Mouse (Mus musculus) kidney, embryonic 15.5 days (tissue): ENCODE measurements at regions not wholly inside any gene's neighbourhood (a gene's known extent, or its start where the extent isn't known, plus 50 kb on each side); places are given as distances from the start of the nearest gene placed in this dataset.
"Not testable (repeated sequence)": the region's sequence is repeated elsewhere in the genome, so short reads cannot be mapped to it uniquely, and the experiment has no call there.

Experiments used
- ATAC-seq: fragments of 200-750 bp; cut with Nextera tagmentation; replicated peaks from 2 replicates; pipeline ENCODE4 v1.8.0; 2017; ENCODE audit warnings: moderate TSS enrichment; ENCODE audit not compliant: low FRiP score
- H3K27ac ChIP-seq: fragments of 300-500 bp; sonication (generic); 2 replicates; pipeline ENCODE4 v1.5.1; 2015; ENCODE audit warnings: mild to moderate bottlenecking, inconsistent platforms
- H3K27me3 ChIP-seq: fragments of 300-500 bp; sonication (generic); 2 replicates; pipeline ENCODE4 v1.6.1; 2015; ENCODE audit warnings: inconsistent platforms
- H3K36me3 ChIP-seq: fragments of 300-500 bp; sonication (generic); 2 replicates; pipeline ENCODE4 v1.6.1; 2015; ENCODE audit warnings: inconsistent platforms
- H3K4me1 ChIP-seq: fragments of 300-500 bp; sonication (generic); 2 replicates; pipeline ENCODE4 v1.6.1; 2015; ENCODE audit warnings: inconsistent platforms
- H3K4me2 ChIP-seq: fragments of 300-500 bp; sonication (generic); 2 replicates; pipeline ENCODE4 v1.6.1; 2015; ENCODE audit warnings: moderate library complexity, mild to moderate bottlenecking, inconsistent platforms
- H3K4me3 ChIP-seq: fragments of 300-500 bp; sonication (generic); replicated peaks from 2 replicates; pipeline ENCODE4 v1.5.1; 2015; ENCODE audit warnings: mild to moderate bottlenecking, inconsistent platforms
- H3K9ac ChIP-seq: fragments of 300-500 bp; sonication (generic); 2 replicates; pipeline ENCODE4 v1.6.1; 2015; ENCODE audit warnings: mild to moderate bottlenecking, inconsistent platforms
- H3K9me3 ChIP-seq: fragments of 300-500 bp; sonication (generic); replicated peaks from 2 replicates; pipeline ENCODE4 v1.6.1; 2016; ENCODE audit warnings: inconsistent platforms
- WGBS: fragments of 180-500 bp; shearing (Covaris S2); methylation state at CpG from one replicate; pipeline ENCODE4 v1.1.7; 2015; ENCODE audit warnings: mixed read lengths; 5-methylcytosine and 5-hydroxymethylcytosine counted together

DNA sequence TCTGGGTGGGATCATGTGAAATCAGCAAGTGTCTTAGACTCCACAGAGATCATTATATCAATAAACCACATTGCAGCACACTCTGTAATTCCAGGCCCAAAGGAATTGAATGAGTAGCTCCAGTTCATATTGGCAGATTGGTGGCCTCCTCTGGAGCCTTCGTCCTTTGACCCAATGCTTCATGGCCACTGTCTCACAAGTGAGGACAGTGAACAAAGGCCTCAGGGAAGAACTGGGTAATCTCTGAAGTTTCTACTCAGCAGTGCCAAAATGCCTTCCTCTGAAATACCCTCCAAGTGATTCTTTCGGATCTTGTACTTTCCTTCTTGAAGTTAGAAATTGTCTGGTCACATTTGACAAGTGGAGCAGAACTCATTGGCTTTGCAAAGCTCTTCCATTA, 135.8 kb upstream of the Fam84a start:
- no peak for ATAC-seq

DNA sequence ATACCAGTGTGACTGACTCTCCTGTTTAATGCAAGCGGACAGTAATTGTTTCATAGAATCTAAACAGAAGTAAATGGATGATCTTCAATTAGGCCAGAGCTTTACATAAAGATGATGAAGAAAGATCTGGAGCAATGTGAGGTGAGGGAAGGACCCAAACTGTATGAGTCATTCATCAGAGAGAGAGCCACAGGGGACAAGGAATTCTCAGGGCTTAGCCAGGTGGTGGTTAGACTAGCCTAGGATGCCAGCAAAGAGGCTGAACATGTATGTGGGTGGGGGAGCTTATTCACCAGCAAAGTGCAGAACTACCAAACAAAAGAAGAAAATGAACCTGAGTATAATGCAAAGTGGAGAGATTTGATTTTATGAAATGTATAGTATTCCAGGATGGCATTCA, 134.8 kb upstream of the Fam84a start:
- H3K27me3 ChIP-seq, result no peaks in the 10 kb centered on the region
- 80% methylated on average over 1 of the region's 1 CpGs for WGBS
- no peak overlapping the region for H3K9ac ChIP-seq
- H3K27ac ChIP-seq, result peak overlapping the region; percentile 54; the same call in 1 of the 2 replicates
- H3K9me3 ChIP-seq, result no peaks in the 10 kb centered on the region
- no peak overlapping the region for H3K4me2 ChIP-seq
- H3K4me3 ChIP-seq, result no peak overlapping the region
- no peaks in the 10 kb centered on the region for H3K36me3 ChIP-seq
- ATAC-seq, result no peak
- H3K4me1 ChIP-seq, result no peaks in the 10 kb centered on the region

More for the DNA sequence above, 135.8 kb upstream of the Fam84a start:
- Histone ChIP-seq H3K27ac (no peak overlapping the region), H3K4me2 (no peak overlapping the region), H3K36me3 (no peaks in the 10 kb centered on the region), H3K4me1 (no peaks in the 10 kb centered on the region), H3K9me3 (no peaks in the 10 kb centered on the region), H3K27me3 (no peaks in the 10 kb centered on the region), H3K4me3 (no peak overlapping the region), H3K9ac (no peak overlapping the region)
- 86% methylated on average over 2 of the region's 2 CpGs for WGBS

DNA sequence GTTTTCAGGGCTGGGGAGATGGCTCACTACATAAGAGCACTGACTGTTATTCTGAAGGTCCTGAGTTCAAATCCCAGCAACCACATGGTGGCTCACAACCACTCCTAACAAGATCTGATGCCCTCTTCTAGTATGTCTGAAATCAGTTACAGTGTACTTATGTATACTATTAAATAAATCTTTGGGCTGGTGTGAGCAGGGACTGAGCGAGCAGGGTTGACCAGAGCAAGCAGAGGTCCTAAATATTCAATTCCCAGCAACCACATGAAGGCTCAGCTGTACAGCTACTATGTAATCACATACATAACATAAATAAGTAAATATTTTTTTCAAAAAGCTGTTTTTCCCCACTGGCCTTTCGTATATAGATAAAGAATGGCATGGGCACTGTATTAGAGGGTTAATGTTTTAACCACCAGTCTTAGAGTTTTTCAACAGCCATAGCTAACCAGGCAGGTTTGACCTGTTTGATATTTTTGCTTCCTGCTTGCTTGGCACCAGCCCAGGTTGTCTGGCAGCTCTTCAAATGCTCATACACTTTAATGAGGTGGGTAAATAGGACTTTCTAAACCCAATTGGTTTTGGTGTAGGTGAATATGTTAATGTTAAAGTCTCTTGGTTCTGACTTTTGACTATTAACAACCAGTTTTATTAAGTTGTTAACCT, 134.1 kb upstream of the Fam84a start:
- ATAC-seq, result no peak; the same call in 1 of the 2 replicates
- H3K4me1 ChIP-seq, result no peaks in the 10 kb centered on the region
- no peaks in the 10 kb centered on the region for H3K27me3 ChIP-seq
- 0 out of 2 replicates have a peak overlapping the region, but pooled peaks have one; percentile 10 for H3K27ac ChIP-seq
- no peak overlapping the region for H3K9ac ChIP-seq
- H3K4me2 ChIP-seq, result no peak overlapping the region
- no peaks in the 10 kb centered on the region for H3K9me3 ChIP-seq
- H3K4me3 ChIP-seq, result no peak overlapping the region
- 76% methylated on average over 2 of the region's 2 CpGs for whole genome bisulfite sequencing
- H3K36me3 ChIP-seq, result no peaks in the 10 kb centered on the region

DNA sequence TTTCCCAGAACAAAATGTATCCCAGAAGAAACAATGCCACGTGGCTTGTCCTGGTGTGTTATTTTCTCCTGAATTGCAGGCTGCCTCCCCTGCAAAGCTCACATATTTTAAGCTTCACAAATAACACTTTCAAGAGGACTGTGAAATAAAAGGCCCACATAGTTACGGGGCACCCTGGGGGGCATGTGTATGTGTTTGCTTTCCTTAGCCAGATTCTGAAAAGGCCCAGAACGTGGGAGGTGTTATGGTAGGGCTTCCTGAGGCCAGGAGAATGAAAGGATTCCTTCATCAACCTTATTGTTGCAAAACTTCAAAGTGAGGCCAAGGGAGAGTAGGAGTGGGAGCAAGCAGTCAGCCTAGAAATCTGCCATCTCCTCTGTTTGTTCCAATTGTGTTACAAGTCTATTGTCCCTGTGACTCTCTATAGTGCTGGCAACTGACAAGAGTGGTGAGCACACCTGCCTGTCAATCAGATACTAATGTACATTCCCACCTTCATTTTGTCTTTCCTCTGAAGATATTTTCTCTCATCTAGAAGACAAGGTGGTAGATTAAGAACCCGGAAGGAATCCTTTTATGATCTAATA, 131.3 kb upstream of the Fam84a start:
- Histone ChIP-seq H3K9ac (no peak overlapping the region), H3K4me1 (no peaks in the 10 kb centered on the region), H3K4me2 (no peak overlapping the region), H3K27ac (no peak overlapping the region), H3K27me3 (no peaks in the 10 kb centered on the region), H3K9me3 (no peaks in the 10 kb centered on the region), H3K36me3 (no peaks in the 10 kb centered on the region), H3K4me3 (no peak overlapping the region)
- WGBS, result 43% methylated on average over 4 of the region's 4 CpGs
- ATAC-seq, result no peak

DNA sequence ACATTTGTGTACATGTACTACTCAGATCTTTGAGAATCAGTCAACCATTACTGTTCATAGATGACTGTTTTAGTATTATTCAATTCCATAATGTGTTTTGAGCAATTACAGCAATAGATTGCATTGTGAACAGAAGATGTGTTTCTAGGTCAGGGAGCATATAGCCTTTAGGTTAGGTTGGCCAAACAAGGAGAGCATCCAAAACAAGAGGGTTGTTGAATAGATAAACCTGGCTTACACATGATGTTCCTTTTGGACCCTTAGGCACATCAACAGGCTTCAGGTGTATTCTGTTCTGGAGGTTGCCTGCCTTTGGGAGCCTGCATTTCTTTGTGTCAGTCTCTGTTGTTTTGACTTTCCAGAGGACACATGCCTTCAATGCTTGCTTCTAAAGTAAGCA, 123.4 kb upstream of the Fam84a start:
- no peak for ATAC-seq
- Histone ChIP-seq H3K36me3 (no peaks in the 10 kb centered on the region), H3K27ac (no peak overlapping the region), H3K4me2 (no peak overlapping the region), H3K4me1 (no peaks in the 10 kb centered on the region), H3K9ac (no peak overlapping the region), H3K27me3 (no peaks in the 10 kb centered on the region), H3K9me3 (no peaks in the 10 kb centered on the region), H3K4me3 (no peak overlapping the region)

DNA sequence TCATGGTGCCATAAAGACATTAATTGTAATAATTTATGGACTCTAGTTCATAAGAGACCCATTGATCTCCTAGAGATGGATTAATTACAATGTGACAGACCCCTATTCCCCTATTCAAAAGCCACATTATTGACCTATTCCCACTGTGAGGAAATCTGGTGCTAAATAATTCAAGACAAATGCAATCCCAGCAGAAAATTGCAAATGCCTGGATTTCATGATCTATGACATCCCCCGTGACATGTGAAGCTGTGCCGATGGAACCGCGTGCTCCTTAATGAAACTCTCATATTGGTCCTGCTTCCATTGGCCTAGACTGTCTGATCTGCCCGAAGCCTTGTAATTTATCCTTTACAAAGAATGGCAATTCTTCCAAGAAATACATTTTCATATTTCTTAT, 122.9 kb upstream of the Fam84a start:
- Histone ChIP-seq H3K27ac (no peak overlapping the region), H3K4me2 (no peak overlapping the region), H3K36me3 (no peaks in the 10 kb centered on the region), H3K4me3 (no peak overlapping the region), H3K4me1 (no peaks in the 10 kb centered on the region), H3K9ac (no peak overlapping the region), H3K27me3 (no peaks in the 10 kb centered on the region), H3K9me3 (no peaks in the 10 kb centered on the region)
- 79% methylated on average over 5 of the region's 5 CpGs for WGBS
- no peak for ATAC-seq

DNA sequence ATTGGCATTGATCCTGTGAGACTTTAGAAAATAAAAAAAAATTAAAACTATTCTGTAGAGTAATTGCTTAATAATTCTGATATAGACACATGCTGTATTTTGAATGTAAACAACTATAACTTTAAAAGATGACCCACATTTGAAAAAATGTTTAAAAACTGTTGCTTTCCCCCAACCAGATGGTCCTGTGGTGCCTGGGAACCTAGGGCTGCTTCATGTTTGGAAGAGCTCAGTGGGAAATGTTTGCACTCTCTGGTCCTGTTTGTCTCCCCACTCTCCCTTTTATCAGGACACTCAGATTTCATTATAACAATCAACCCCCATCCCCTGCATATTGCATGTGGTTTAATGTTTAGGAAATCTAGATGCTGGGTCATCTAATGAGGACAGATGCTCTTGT, 119.4 kb upstream of the Fam84a start:
- Histone ChIP-seq H3K4me2 (no peak overlapping the region), H3K4me1 (no peaks in the 10 kb centered on the region), H3K9ac (no peak overlapping the region), H3K4me3 (no peak overlapping the region), H3K27me3 (no peaks in the 10 kb centered on the region), H3K27ac (no peak overlapping the region), H3K36me3 (no peaks in the 10 kb centered on the region), H3K9me3 (no peaks in the 10 kb centered on the region)
- no peak for ATAC-seq

DNA sequence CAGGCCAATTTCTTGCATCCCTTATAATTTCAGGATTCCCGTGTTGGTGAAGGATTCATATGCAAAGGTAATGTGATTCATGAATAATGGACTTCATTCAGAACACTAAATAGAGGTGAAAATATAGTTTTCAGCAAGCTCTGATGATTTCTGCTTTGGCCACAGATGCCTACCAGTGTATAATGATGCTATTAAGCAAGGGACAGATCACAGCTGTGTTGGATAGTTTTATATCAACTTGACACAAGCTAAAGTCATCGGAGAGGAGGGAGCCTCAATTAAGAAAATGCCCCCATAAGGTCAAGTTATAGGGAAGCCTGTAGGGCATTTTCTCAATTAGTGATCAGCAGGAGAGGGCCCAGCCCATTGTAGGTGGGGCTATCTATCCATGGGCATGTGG, 109.2 kb upstream of the Fam84a start:
- no peak overlapping the region for H3K9ac ChIP-seq
- no peaks in the 10 kb centered on the region for H3K36me3 ChIP-seq
- WGBS, result 80% methylated on average over 2 of the region's 2 CpGs
- no peaks in the 10 kb centered on the region for H3K9me3 ChIP-seq
- H3K4me3 ChIP-seq, result no peak overlapping the region
- H3K27me3 ChIP-seq, result no peaks in the 10 kb centered on the region
- no peaks in the 10 kb centered on the region for H3K4me1 ChIP-seq
- no peak for ATAC-seq
- no peak overlapping the region for H3K27ac ChIP-seq
- no peak overlapping the region for H3K4me2 ChIP-seq

DNA sequence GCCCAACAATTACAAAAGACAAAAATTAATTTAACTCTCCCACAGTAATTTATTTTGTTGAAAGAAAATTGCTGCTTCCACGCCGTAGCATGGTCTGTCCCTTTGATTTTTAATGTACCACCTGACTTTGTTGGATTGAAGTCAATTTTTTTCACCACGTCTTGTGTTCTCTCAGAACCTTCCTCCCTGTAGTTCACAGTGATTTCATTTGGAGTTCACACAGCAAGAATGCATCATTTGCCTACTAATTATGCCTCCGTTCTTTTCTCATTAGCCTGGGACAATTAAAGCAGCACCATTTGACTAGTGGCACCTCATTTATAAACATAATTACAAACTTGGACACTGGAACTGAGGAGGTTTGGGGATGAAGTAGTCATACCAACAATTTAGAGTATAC, 108.4 kb upstream of the Fam84a start:
- no peak overlapping the region for H3K4me2 ChIP-seq
- H3K4me1 ChIP-seq, result no peaks in the 10 kb centered on the region
- ATAC-seq, result no peak
- no peaks in the 10 kb centered on the region for H3K27me3 ChIP-seq
- WGBS, result 70% methylated on average over 4 of the region's 4 CpGs
- H3K27ac ChIP-seq, result no peak overlapping the region
- H3K9me3 ChIP-seq, result no peaks in the 10 kb centered on the region
- no peak overlapping the region for H3K4me3 ChIP-seq
- H3K9ac ChIP-seq, result no peak overlapping the region
- H3K36me3 ChIP-seq, result no peaks in the 10 kb centered on the region

DNA sequence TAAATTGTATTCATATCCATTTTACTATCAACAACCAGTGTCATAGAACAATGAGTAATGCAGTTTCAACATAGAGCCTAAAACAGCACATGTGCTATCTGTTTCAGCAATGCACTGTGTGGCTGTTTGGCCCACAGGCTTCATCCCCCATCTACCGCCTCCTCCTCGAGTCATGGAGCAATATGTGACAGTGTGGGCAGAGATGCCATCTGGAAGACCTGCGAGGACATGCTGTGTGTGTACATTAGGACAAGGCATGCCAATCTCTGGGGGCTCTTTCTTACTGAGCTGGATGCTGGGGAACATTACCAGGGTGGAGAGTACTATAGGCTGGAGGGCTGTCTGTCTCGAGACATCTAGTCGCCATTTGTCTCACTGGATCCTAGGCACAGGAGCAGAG, 101.5 kb upstream of the Fam84a start:
- no peak for ATAC-seq
- H3K4me2 ChIP-seq, result no peak overlapping the region
- no peaks in the 10 kb centered on the region for H3K4me1 ChIP-seq
- H3K4me3 ChIP-seq, result no peak overlapping the region
- no peaks in the 10 kb centered on the region for H3K9me3 ChIP-seq
- 83% methylated on average over 5 of the region's 5 CpGs for WGBS
- H3K27me3 ChIP-seq, result no peaks in the 10 kb centered on the region
- no peak overlapping the region for H3K9ac ChIP-seq
- H3K36me3 ChIP-seq, result no peaks in the 10 kb centered on the region
- H3K27ac ChIP-seq, result no peak overlapping the region

DNA sequence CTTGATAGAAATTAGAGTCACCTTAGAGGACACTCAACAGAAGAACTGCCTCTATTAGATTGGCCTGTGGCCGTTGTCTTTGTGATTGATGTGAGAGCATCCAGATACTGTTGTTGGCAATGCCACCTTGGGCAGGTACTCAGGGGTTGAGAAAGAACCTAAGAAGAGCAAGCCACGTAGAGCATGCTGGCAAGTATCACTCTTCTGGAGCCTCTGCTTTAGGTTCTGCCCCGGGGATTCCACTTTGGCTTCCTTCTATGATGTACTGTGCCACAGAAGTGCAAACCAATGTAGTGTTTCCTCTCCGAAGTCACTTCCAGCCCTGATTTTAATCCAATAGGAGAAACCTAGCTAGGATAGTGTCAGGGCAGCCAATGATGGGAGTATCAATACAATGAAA, 98.3 kb upstream of the Fam84a start:
- Histone ChIP-seq H3K4me2 (no peak overlapping the region), H3K27ac (no peak overlapping the region), H3K4me1 (no peaks in the 10 kb centered on the region), H3K36me3 (no peaks in the 10 kb centered on the region), H3K9ac (no peak overlapping the region), H3K4me3 (no peak overlapping the region), H3K9me3 (no peaks in the 10 kb centered on the region), H3K27me3 (no peaks in the 10 kb centered on the region)
- no peak for ATAC-seq
- WGBS, result 94% methylated on average over 4 of the region's 4 CpGs

DNA sequence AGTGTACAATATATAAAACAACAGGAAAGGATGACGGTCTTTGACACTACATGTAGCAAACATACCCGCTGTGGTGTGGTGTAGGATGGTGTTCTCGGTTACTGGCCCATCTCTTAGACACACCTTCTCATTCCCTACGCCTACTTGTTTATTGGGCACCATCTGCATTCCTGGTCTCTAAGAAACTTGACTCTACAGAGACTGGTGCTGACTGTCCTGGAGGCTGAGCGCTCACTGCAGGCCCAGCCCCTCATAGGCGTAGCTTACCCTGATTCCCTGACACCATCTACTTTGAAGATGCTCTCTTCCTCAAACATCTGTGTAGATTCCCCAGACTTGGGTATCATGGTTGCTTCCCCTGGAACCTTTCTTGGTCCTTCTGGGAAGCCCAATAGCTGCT, 90.9 kb upstream of the Fam84a start:
- not testable (repeated sequence) for H3K27me3 ChIP-seq, H3K4me3 ChIP-seq
- WGBS, result 94% methylated on average over 6 of the region's 6 CpGs

DNA sequence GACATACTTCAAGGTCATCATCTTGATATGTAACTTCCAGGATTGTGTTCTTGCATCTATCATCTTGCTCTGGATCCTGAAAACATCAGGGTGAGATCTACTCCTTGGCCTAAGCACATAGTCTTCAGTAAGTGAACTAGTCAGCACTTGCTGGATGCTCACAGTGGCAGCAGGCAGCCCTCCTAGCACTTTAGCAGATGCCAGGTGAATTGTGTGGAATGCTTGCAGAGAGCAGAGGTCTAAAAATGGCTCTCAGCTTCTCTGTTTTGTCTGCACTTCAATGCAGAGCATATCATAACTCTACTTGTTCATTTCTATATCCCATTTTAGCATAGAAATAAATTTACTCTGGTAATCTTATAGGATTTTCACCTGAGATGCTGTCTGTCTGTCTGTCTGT, 85.8 kb upstream of the Fam84a start:
- H3K27ac ChIP-seq, result no peak overlapping the region
- no peaks in the 10 kb centered on the region for H3K4me1 ChIP-seq
- no peak overlapping the region for H3K9ac ChIP-seq
- no peak for ATAC-seq
- no peaks in the 10 kb centered on the region for H3K36me3 ChIP-seq
- no peaks in the 10 kb centered on the region for H3K9me3 ChIP-seq
- H3K27me3 ChIP-seq, result no peaks in the 10 kb centered on the region
- H3K4me3 ChIP-seq, result no peak overlapping the region
- no peak overlapping the region for H3K4me2 ChIP-seq

More for the DNA sequence above, 90.9 kb upstream of the Fam84a start:
- ATAC-seq, H3K36me3 ChIP-seq, H3K27ac ChIP-seq, H3K9me3 ChIP-seq, H3K9ac ChIP-seq, H3K4me2 ChIP-seq, H3K4me1 ChIP-seq: not testable (repeated sequence)
